22 mouse cellular contexts compared by ENCODE assay signal in the genomic region with DNA sequence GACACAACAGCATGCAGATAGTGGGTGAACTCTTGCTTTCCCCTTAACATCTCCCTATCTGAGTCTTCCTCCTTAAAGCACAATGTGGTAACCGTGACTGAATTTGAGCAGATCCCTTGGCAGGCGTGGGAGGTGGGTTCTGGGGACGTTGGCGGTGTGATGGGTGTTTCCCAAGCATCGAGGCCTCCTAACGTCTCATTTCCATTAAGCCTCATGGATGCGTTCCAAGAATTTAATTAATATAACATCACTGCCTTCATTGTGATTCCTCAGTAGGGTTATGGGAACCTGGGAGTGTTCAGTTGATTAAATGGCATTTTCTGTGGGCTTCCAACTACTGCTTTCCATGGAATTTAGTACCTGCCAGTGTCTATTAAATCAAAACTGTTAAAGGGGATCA.
"Had no signal": no experiment of that assay in that cellular context is flagged by ENCODE, and none has a peak within 500 bp of the region (broad histone marks: within the 10 kb centered on the region; RNA-seq: fewer than 3 reads in every experiment).

No protein-coding gene starts in this region.

- H3K27ac ChIP-seq: layer of hippocampus, adult 2 months; limb, embryonic 12.5 days; limb, embryonic 15.5 days; liver, embryonic 14.5 days; macrophage; midbrain, embryonic 15.5 days; neural tube, embryonic 13.5 days; stomach, postnatal 0 days had no signal

- H3K27me3 ChIP-seq: midbrain, embryonic 15.5 days had no signal

- H3K9me3 ChIP-seq: limb, embryonic 12.5 days; limb, embryonic 15.5 days; midbrain, embryonic 15.5 days; neural tube, embryonic 13.5 days had no signal

- H3K4me2 ChIP-seq: limb, embryonic 12.5 days; limb, embryonic 15.5 days; liver, embryonic 11.5 days; lung, embryonic 14.5 days; midbrain, embryonic 15.5 days; neural tube, embryonic 13.5 days had no signal

- H3K4me3 ChIP-seq: layer of hippocampus, adult 2 months; limb, embryonic 12.5 days; limb, embryonic 15.5 days; midbrain, embryonic 15.5 days; myocyte; neural tube, embryonic 13.5 days had no signal

- ATAC-seq: liver, postnatal 0 days; lung, postnatal 0 days; midbrain, embryonic 15.5 days had no signal

- H3K36me3 ChIP-seq: limb, embryonic 12.5 days; limb, embryonic 15.5 days; midbrain, embryonic 15.5 days; neural tube, embryonic 13.5 days had no signal

- DNase-seq: kidney, adult 18-20 months; kidney, adult 9 months; kidney, postnatal 14 days; layer of hippocampus, adult 9-11 months; liver, postnatal 0 days; lung, embryonic 14.5 days; right cerebral cortex, adult 18-20 months; right cerebral cortex, postnatal 14 days; right cerebral cortex, postnatal 4 days; thymus, adult 2 months; thymus, postnatal 14 days had no signal

- H3K9ac ChIP-seq: limb, embryonic 12.5 days; limb, embryonic 15.5 days; liver, embryonic 14.5 days; liver, postnatal 0 days; lung, embryonic 14.5 days; midbrain, embryonic 15.5 days; neural tube, embryonic 13.5 days had no signal
